Comparison of ENCODE assay signal across 8 mouse cellular contexts in the genomic region with DNA sequence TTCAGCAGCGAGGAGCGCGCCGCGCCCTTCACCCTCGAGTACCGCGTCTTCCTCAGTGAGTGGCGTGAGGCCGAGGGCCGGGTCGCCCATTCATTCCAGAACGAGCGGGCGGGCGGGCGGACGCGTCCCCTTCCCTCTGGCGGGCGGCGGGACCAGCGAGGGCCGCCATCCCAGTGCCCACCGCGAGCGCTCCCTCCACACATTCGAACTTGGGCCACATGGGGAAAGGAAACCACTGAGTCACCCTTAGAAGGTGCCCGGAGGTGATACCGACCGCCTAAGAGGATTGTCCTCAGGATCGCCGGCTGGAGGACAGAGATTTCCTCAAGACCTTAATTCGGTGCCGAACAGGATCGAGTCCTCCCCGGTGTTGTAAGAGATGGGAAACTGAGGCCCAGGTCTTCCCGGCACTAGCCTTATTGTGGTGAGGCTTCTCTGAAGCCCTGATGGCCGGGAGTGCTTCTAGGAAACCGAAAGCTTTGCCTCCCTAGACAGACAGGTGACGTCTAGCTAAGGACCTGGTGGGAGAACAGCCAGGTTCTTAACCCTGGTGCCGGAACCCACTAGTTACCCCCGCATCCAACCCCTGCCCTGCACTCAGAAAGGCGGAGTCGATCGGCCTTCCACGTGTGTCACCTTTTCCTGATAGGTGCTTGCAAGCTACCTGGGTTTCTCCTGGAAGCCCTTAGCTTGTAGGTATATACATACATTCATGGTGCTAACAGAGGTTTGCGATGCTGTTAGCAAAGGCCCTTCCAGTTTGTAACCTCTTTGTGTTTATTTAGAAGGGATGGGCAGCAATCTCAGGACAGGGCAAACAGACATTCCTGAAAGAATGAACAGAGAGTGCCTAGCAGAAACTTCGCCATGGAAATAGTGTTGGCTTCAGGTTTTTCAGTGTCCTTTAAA. TPM values are rescaled to one million over a fixed set of nuclear protein-coding genes. Genes with fewer than 3 reads are reported as not detected.
DNase-seq lines count a peak whose midpoint lies in the region; ATAC-seq lines count a peak whose summit lies in the region.

No protein-coding gene starts in this region.

- ATAC-seq in heart, embryonic 12.5 days (ENCODE audit: insufficient number of reproducible peaks, low FRiP score) = peak; percentile 73
- ATAC-seq in megakaryocyte-erythroid progenitor cell, adult 5-6 weeks (replicated peaks; ENCODE audit: low FRiP score, low TSS enrichment, poor library complexity, severe bottlenecking) = peak; percentile 74

- no peaks in the 10 kb centered on the region for H3K9me3 ChIP-seq in heart, embryonic 12.5 days (replicated peaks)
- no peaks in the 10 kb centered on the region for H3K9me3 ChIP-seq in erythroblast, embryonic 14.5 days (ENCODE audit: control insufficient read depth, low read length)

- 1% methylated on average over 43 of the region's 49 CpGs for WGBS in heart, embryonic 12.5 days

- peak overlapping the region; percentile 87 for H3K4me3 ChIP-seq in heart, embryonic 12.5 days
- peak overlapping the region; percentile 87 for H3K4me3 ChIP-seq in erythroblast, embryonic 14.5 days (replicated peaks)

- peaks cover 11% of the 10 kb centered on the region for H3K4me1 ChIP-seq in heart, embryonic 12.5 days (replicated peaks)
- peaks cover 23% of the 10 kb centered on the region for H3K4me1 ChIP-seq in erythroblast, embryonic 14.5 days (ENCODE audit: control insufficient read depth)

- intact Hi-C loops in gastrocnemius, postnatal 14 days (cut with DNase I; ENCODE audit: low total_unique reads) = no loop called here

- DNase-seq in heart, adult 11 months = no peak
- peak; percentile 11 for DNase-seq in MEL-GATA-1-ER (ENCODE audit: extremely low read depth, low read depth)
- DNase-seq in kidney, adult 9 months = peak; percentile 14
- DNase-seq in gastrocnemius, postnatal 14 days = no peak
- DNase-seq in right cerebral cortex, postnatal 36 days (ENCODE audit: low spot score in 2 of 2) = no peak

- H3K4me2 ChIP-seq in heart, embryonic 12.5 days = peak overlapping the region; percentile 79

- H3K27me3 ChIP-seq in heart, embryonic 12.5 days (replicated peaks) = no peaks in the 10 kb centered on the region
- no peaks in the 10 kb centered on the region; the same call in 1 of the 2 replicates for H3K27me3 ChIP-seq in erythroblast, embryonic 14.5 days (ENCODE audit: control insufficient read depth)

- peak overlapping the region; percentile 83 for H3K27ac ChIP-seq in heart, embryonic 12.5 days (ENCODE audit: poor library complexity, severe bottlenecking)

- H3K36me3 ChIP-seq in heart, embryonic 12.5 days = peaks cover 19% of the 10 kb centered on the region
- H3K36me3 ChIP-seq in erythroblast, embryonic 14.5 days (ENCODE audit: control insufficient read depth) = peaks cover 11% of the 10 kb centered on the region

- H3K9ac ChIP-seq in heart, embryonic 12.5 days = peak overlapping the region; percentile 89

RNA-seq across cellular contexts. Expression of gene Ppa1, which starts 0.6 kb away (rescaled TPM):
- polyA plus RNA-seq in heart, embryonic 12.5 days (2016; fragmentation: Nextera tagmentation; extraction: Ambion mirVana) = 130 and 132 TPM in 2 replicates
- polyA plus RNA-seq in erythroblast, embryonic 14.5 days (2012) = 1.2 and 2.1 TPM in 2 replicates
- 96.7 and 97.1 TPM in 2 replicates for total RNA-seq in megakaryocyte-erythroid progenitor cell, adult 5-6 weeks (2014; fragmentation: Nextera tagmentation)
- 183 and 211 TPM in 2 replicates for total RNA-seq in megakaryocyte-erythroid progenitor cell, adult 5-6 weeks (2017)
- 10 to 100 TPM; 36.6 to 39.8 TPM for total RNA-seq in gastrocnemius, postnatal 14 days (2021)

RNA-seq across cellular contexts. Expression of gene Sar1a, which starts 31.1 kb away (rescaled TPM):
- 172 and 179 TPM in 2 replicates for polyA plus RNA-seq in heart, embryonic 12.5 days (2016; fragmentation: Nextera tagmentation; extraction: Ambion mirVana)
- polyA plus RNA-seq in erythroblast, embryonic 14.5 days (2012) = 2.9 and 4.1 TPM in 2 replicates
- total RNA-seq in megakaryocyte-erythroid progenitor cell, adult 5-6 weeks (2014; fragmentation: Nextera tagmentation) = 85.6 and 97.9 TPM in 2 replicates
- 108 and 119 TPM in 2 replicates for total RNA-seq in megakaryocyte-erythroid progenitor cell, adult 5-6 weeks (2017)
- total RNA-seq in gastrocnemius, postnatal 14 days (2021) = 100 to 1,000 TPM; 100 to 114 TPM

RNA-seq across cellular contexts. Expression of gene Tysnd1, which starts 46.3 kb away (rescaled TPM):
- 31.0 and 32.1 TPM in 2 replicates for polyA plus RNA-seq in heart, embryonic 12.5 days (2016; fragmentation: Nextera tagmentation; extraction: Ambion mirVana)
- 5.6 and 8.3 TPM in 2 replicates for polyA plus RNA-seq in erythroblast, embryonic 14.5 days (2012)
- 22.8 and 31.8 TPM in 2 replicates for total RNA-seq in megakaryocyte-erythroid progenitor cell, adult 5-6 weeks (2014; fragmentation: Nextera tagmentation)
- 12.9 and 25.7 TPM in 2 replicates for total RNA-seq in megakaryocyte-erythroid progenitor cell, adult 5-6 weeks (2017)
- total RNA-seq in gastrocnemius, postnatal 14 days (2021) = 10 to 100 TPM; 11.8 to 14.3 TPM

RNA-seq across cellular contexts. Expression of gene Npffr1, which starts 53.7 kb away (rescaled TPM):
- 0.05 and 0.06 TPM in 2 replicates for polyA plus RNA-seq in heart, embryonic 12.5 days (2016; fragmentation: Nextera tagmentation; extraction: Ambion mirVana)
- polyA plus RNA-seq in erythroblast, embryonic 14.5 days (2012) = not detected in 2 replicates
- not detected in 2 replicates for total RNA-seq in megakaryocyte-erythroid progenitor cell, adult 5-6 weeks (2014; fragmentation: Nextera tagmentation)
- not detected in 2 replicates for total RNA-seq in megakaryocyte-erythroid progenitor cell, adult 5-6 weeks (2017)
- under 1 TPM in 1 of 2 experiments, not detected in 1; 0.07 TPM for total RNA-seq in gastrocnemius, postnatal 14 days (2021)

Comparison
In these comparisons a context has a peak if more than half of its experiments do, and no peak if none do; other contexts are left out.
1. DNase-seq: peak in MEL-GATA-1-ER (single experiment) and kidney, adult 9 months (single experiment); none in heart, adult 11 months (single experiment), gastrocnemius, postnatal 14 days (single experiment) and right cerebral cortex, postnatal 36 days (0 of 2).